Mouse (Mus musculus) hindbrain, embryonic 11.5 days (tissue): ENCODE measurements around the gene Tpx2. TPM values are rescaled to one million over a fixed set of nuclear protein-coding genes. Genes with fewer than 3 reads are reported as not detected.

Experiments
- ATAC-seq: fragments of 200-750 bp; cut with Nextera tagmentation; 2 replicates; pipeline ENCODE4 v1.8.0; 2017; ENCODE audit warnings: mild to moderate bottlenecking, moderate TSS enrichment, moderate library complexity; ENCODE audit not compliant: low FRiP score
- DNase-seq: peaks from one replicate; pipeline ENCODE4 v3.0.0-alpha.2; 2015; ENCODE audit warnings: low spot score
- H3K27ac ChIP-seq: fragments of 300-500 bp; sonication (generic); 2 replicates; pipeline ENCODE4 v1.5.1; 2014; ENCODE audit warnings: mild to moderate bottlenecking, low read depth, low read length
- H3K27me3 ChIP-seq: fragments of 300-500 bp; sonication (generic); 2 replicates; pipeline ENCODE4 v1.6.1; 2014; ENCODE audit warnings: mild to moderate bottlenecking, low read length, moderate library complexity, mixed read lengths; ENCODE audit not compliant: control insufficient read depth, insufficient read depth
- H3K36me3 ChIP-seq: fragments of 300-500 bp; sonication (generic); 2 replicates; pipeline ENCODE4 v1.6.1; 2014; ENCODE audit warnings: mild to moderate bottlenecking, low read length, moderate library complexity, mixed read lengths; ENCODE audit not compliant: control insufficient read depth, insufficient read depth
- H3K4me1 ChIP-seq: fragments of 300-500 bp; sonication (generic); replicated peaks from 2 replicates; pipeline ENCODE4 v1.6.1; 2014; ENCODE audit warnings: low read length, mixed read lengths; ENCODE audit not compliant: control insufficient read depth, insufficient read depth
- H3K4me2 ChIP-seq: fragments of 300-500 bp; sonication (generic); replicated peaks from 2 replicates; pipeline ENCODE4 v1.6.1; 2014; ENCODE audit warnings: mild to moderate bottlenecking, low read depth, low read length
- H3K4me3 ChIP-seq: fragments of 300-500 bp; sonication (generic); 2 replicates; pipeline ENCODE4 v1.5.1; 2014; ENCODE audit warnings: low read depth, low read length
- H3K9ac ChIP-seq: fragments of 300-500 bp; sonication (generic); 2 replicates; pipeline ENCODE4 v1.6.1; 2014; ENCODE audit warnings: low read depth, low read length
- H3K9me3 ChIP-seq: fragments of 300-500 bp; sonication (generic); 2 replicates; pipeline ENCODE4 v1.6.1; 2016; ENCODE audit warnings: low read length; ENCODE audit not compliant: control insufficient read depth
- whole genome bisulfite sequencing: fragments of 180-500 bp; shearing (Covaris S2); extraction: QIAGEN DNeasy Blood & Tissue Kit; methylation state at CpG from one replicate; pipeline ENCODE4 v1.1.7; 2014; 5-methylcytosine and 5-hydroxymethylcytosine counted together
- polyA plus RNA-seq: library from polyadenylated mRNA; unstranded; fragments of >200 nt; fragmentation: Nextera tagmentation; extraction: Ambion mirVana; gene quantifications from 2 replicates; pipeline ENCODE4 v1.2.1, GENCODE M21; 2014

Gene Tpx2
- polyA plus RNA-seq, 1 experiment from 2014 or later = 140 TPM

GRCm38 (mm10) chr2:152824438-152825167, 23.2 kb upstream of the Tpx2 start:
- Histone ChIP-seq H3K9me3 (no peaks in the 10 kb centered on the region), H3K27ac (no peak overlapping the region), H3K4me3 (no peak overlapping the region), H3K36me3 (no peaks in the 10 kb centered on the region), H3K4me1 (peaks cover 15% of the 10 kb centered on the region), H3K27me3 (no peaks in the 10 kb centered on the region), H3K9ac (no peak overlapping the region), H3K4me2 (no peak overlapping the region)
- 81% methylated on average over 3 of the region's 3 CpGs for WGBS
- DNase-seq (no peak), ATAC-seq (no peak)

GRCm38 (mm10) chr2:152825168-152825697, 22.5 kb upstream of the Tpx2 start:
- no peak overlapping the region for H3K4me3 ChIP-seq
- no peak overlapping the region for H3K27ac ChIP-seq
- DNase-seq = no peak
- H3K9ac ChIP-seq = no peak overlapping the region
- no peak for ATAC-seq
- H3K9me3 ChIP-seq = no peaks in the 10 kb centered on the region
- no peaks in the 10 kb centered on the region for H3K27me3 ChIP-seq
- no peaks in the 10 kb centered on the region for H3K36me3 ChIP-seq
- H3K4me2 ChIP-seq = no peak overlapping the region
- 78% methylated on average over 4 of the region's 4 CpGs for WGBS
- H3K4me1 ChIP-seq = peaks cover 15% of the 10 kb centered on the region

- Histone ChIP-seq H3K27me3 (no peaks in the 10 kb centered on the region), H3K36me3 (no peaks in the 10 kb centered on the region), H3K4me2 (no peak overlapping the region), H3K9me3 (no peaks in the 10 kb centered on the region), H3K4me1 (peaks cover 12% of the 10 kb centered on the region), H3K27ac (no peak overlapping the region), H3K9ac (no peak overlapping the region), H3K4me3 (no peak overlapping the region)
- no peak for ATAC-seq
- 86% methylated on average over 2 of the region's 2 CpGs for WGBS
- DNase-seq = no peak
Measured at GRCm38 (mm10) chr2:152825713-152826112, 22.1 kb upstream of the Tpx2 start.

- H3K36me3 ChIP-seq = no peaks in the 10 kb centered on the region
- no peaks in the 10 kb centered on the region for H3K9me3 ChIP-seq
- no peak overlapping the region for H3K9ac ChIP-seq
- 84% methylated on average over 3 of the region's 3 CpGs for WGBS
- H3K4me3 ChIP-seq = no peak overlapping the region
- H3K4me1 ChIP-seq = peaks cover 7% of the 10 kb centered on the region
- no peak overlapping the region for H3K27ac ChIP-seq
- no peak for DNase-seq
- H3K27me3 ChIP-seq = no peaks in the 10 kb centered on the region
- no peak for ATAC-seq
- no peak overlapping the region for H3K4me2 ChIP-seq
Measured at GRCm38 (mm10) chr2:152826481-152826880, 21.3 kb upstream of the Tpx2 start.

- DNase-seq (no peak), ATAC-seq (no peak)
- no peak overlapping the region for H3K9ac ChIP-seq
- H3K27me3 ChIP-seq = no peaks in the 10 kb centered on the region
- no peaks in the 10 kb centered on the region for H3K9me3 ChIP-seq
- H3K4me3 ChIP-seq = peak overlapping the region; percentile 71; the same call in 1 of the 2 replicates
- H3K4me2 ChIP-seq = peak overlapping the region; percentile 69
- H3K36me3 ChIP-seq = no peaks in the 10 kb centered on the region
- WGBS = 87% methylated on average over 8 of the region's 8 CpGs
- no peak overlapping the region for H3K27ac ChIP-seq
- H3K4me1 ChIP-seq = peaks cover 7% of the 10 kb centered on the region
Measured at GRCm38 (mm10) chr2:152827321-152828010, 20.3 kb upstream of the Tpx2 start.

GRCm38 (mm10) chr2:152828011-152828370, 19.8 kb upstream of the Tpx2 start:
- no peaks in the 10 kb centered on the region for H3K36me3 ChIP-seq
- H3K4me3 ChIP-seq = peak overlapping the region; percentile 71
- peaks cover 7% of the 10 kb centered on the region for H3K4me1 ChIP-seq
- H3K27me3 ChIP-seq = no peaks in the 10 kb centered on the region
- H3K4me2 ChIP-seq = peak overlapping the region; percentile 69
- ATAC-seq (no peak), DNase-seq (no peak)
- 70% methylated on average over 4 of the region's 4 CpGs for WGBS
- no peak overlapping the region for H3K9ac ChIP-seq
- H3K9me3 ChIP-seq = no peaks in the 10 kb centered on the region
- no peak overlapping the region for H3K27ac ChIP-seq

GRCm38 (mm10) chr2:152828532-152828931, 19.2 kb upstream of the Tpx2 start:
- H3K27me3 ChIP-seq = no peaks in the 10 kb centered on the region
- peaks cover 7% of the 10 kb centered on the region for H3K4me1 ChIP-seq
- H3K36me3 ChIP-seq = no peaks in the 10 kb centered on the region
- whole genome bisulfite sequencing = 69% methylated on average over 1 of the region's 1 CpGs
- H3K27ac ChIP-seq = no peak overlapping the region
- no peaks in the 10 kb centered on the region for H3K9me3 ChIP-seq
- no peak for DNase-seq
- ATAC-seq = no peak
- no peak overlapping the region for H3K9ac ChIP-seq
- peak overlapping the region; percentile 69 for H3K4me2 ChIP-seq
- peak overlapping the region; percentile 71 for H3K4me3 ChIP-seq

GRCm38 (mm10) chr2:152829367-152829881, 18.3 kb upstream of the Tpx2 start:
- peak overlapping the region; percentile 69 for H3K4me2 ChIP-seq
- peak; percentile 22 for DNase-seq
- no peak overlapping the region for H3K27ac ChIP-seq
- 83% methylated on average over 23 of the region's 23 CpGs for whole genome bisulfite sequencing
- no peaks in the 10 kb centered on the region for H3K36me3 ChIP-seq
- peak overlapping the region; percentile 71 for H3K4me3 ChIP-seq
- no peaks in the 10 kb centered on the region for H3K27me3 ChIP-seq
- ATAC-seq = no peak
- H3K9me3 ChIP-seq = no peaks in the 10 kb centered on the region
- H3K9ac ChIP-seq = peak overlapping the region; percentile 96
- peaks cover 7% of the 10 kb centered on the region for H3K4me1 ChIP-seq
